ENCODE assay signal across 8 mouse cellular contexts in genomic region chr15:78172899-78173817, GRCm38 (mm10). TPM values are rescaled to one million over a fixed set of nuclear protein-coding genes. Genes with fewer than 3 reads are reported as not detected.
DNase-seq lines count a peak whose midpoint lies in the region; ATAC-seq and TF ChIP-seq lines count a peak whose summit lies in the region.

No protein-coding gene starts in this region.

- no peaks in the 10 kb centered on the region for H3K9me3 ChIP-seq in ES-Bruce4 (replicated peaks; ENCODE audit: control insufficient read depth, insufficient read depth, low read length, poor library complexity, severe bottlenecking)
- H3K9me3 ChIP-seq in forebrain, embryonic 11.5 days (ENCODE audit: control insufficient read depth, low read length) = no peaks in the 10 kb centered on the region
- H3K9me3 ChIP-seq in limb, embryonic 10.5 days (replicated peaks) = no peaks in the 10 kb centered on the region

- intact Hi-C loops in heart, postnatal 25 days (cut with DNase I) = loop anchor here (10.0 kb wide), 1 partner anchor 252 kb away; the partner anchor contains the start of gene Kctd17
- intact Hi-C loops in left cerebral cortex, postnatal 14 days (cut with DNase I) = loop anchor here (1.0 to 5.0 kb wide), 3 partner anchors 56 to 191 kb away; no protein-coding TSS in a partner anchor

- DNase-seq in heart, adult 11 months = peak; percentile 94
- no peak for DNase-seq in heart, postnatal 25 days (ENCODE audit: low spot score)
- DNase-seq in forebrain, embryonic 11.5 days (ENCODE audit: low spot score) = peak; percentile 67
- DNase-seq in limb, embryonic 10.5 days (ENCODE audit: low spot score) = no peak
- peak; percentile 33 for DNase-seq in naive thymus-derived CD4-positive, alpha-beta T cell, adult 2 months (ENCODE audit: low read depth)
- DNase-seq in right cerebral cortex, postnatal 36 days (ENCODE audit: low spot score in 2 of 2) = no peak
- DNase-seq in left cerebral cortex, postnatal 14 days (ENCODE audit: low spot score in 2 of 2) = no peak

- TF ChIP-seq POLR2A in ES-Bruce4 (IDR thresholded peaks at IDR 0.05; ENCODE audit: insufficient read depth, low read length) = no peak

- no peaks in the 10 kb centered on the region for H3K36me3 ChIP-seq in ES-Bruce4 (ENCODE audit: control insufficient read depth, insufficient read depth, low read length, poor library complexity, severe bottlenecking)
- H3K36me3 ChIP-seq in forebrain, embryonic 11.5 days (ENCODE audit: control insufficient read depth, insufficient read depth, low read length) = no peaks in the 10 kb centered on the region
- H3K36me3 ChIP-seq in limb, embryonic 10.5 days = no peaks in the 10 kb centered on the region

- peak overlapping the region; percentile 97 for H3K4me3 ChIP-seq in ES-Bruce4 (ENCODE audit: low read depth, low read length)
- H3K4me3 ChIP-seq in forebrain, embryonic 11.5 days (ENCODE audit: low read depth, low read length) = peak overlapping the region; percentile 57
- H3K4me3 ChIP-seq in limb, embryonic 10.5 days = peak overlapping the region; percentile 62

- 26% methylated on average over 26 of the region's 26 CpGs for WGBS in forebrain, embryonic 11.5 days
- 30% methylated on average over 26 of the region's 26 CpGs for WGBS in limb, embryonic 10.5 days

- H3K4me2 ChIP-seq in forebrain, embryonic 11.5 days (ENCODE audit: low read depth, low read length, severe bottlenecking) = peak overlapping the region; percentile 90

- H3K27ac ChIP-seq in ES-Bruce4 (ENCODE audit: insufficient read depth, low read length) = no peak overlapping the region
- H3K27ac ChIP-seq in forebrain, embryonic 11.5 days (ENCODE audit: low read depth, low read length) = peak overlapping the region; percentile 26; the same call in 1 of the 2 replicates
- peak overlapping the region; percentile 85 for H3K27ac ChIP-seq in limb, embryonic 10.5 days

- peak overlapping the region; percentile 51 for H3K9ac ChIP-seq in ES-Bruce4 (ENCODE audit: low read depth, poor library complexity, severe bottlenecking)
- peak overlapping the region; percentile 83 for H3K9ac ChIP-seq in forebrain, embryonic 11.5 days (ENCODE audit: low read length)

- H3K4me1 ChIP-seq in ES-Bruce4 (ENCODE audit: control insufficient read depth, insufficient read depth, low read length) = no peaks in the 10 kb centered on the region
- H3K4me1 ChIP-seq in forebrain, embryonic 11.5 days (replicated peaks; ENCODE audit: control insufficient read depth, insufficient read depth, low read length) = peaks cover 10% of the 10 kb centered on the region; the same call in 1 of the 2 replicates
- H3K4me1 ChIP-seq in limb, embryonic 10.5 days = peaks cover 33% of the 10 kb centered on the region

- no peak for TF ChIP-seq EP300 in ES-Bruce4 (IDR thresholded peaks at IDR 0.05; ENCODE audit: insufficient read depth, low read depth, low read length)

- no peak for TF ChIP-seq CTCF in ES-Bruce4 (IDR thresholded peaks at IDR 0.05; ENCODE audit: low read depth, low read length)

- no peaks in the 10 kb centered on the region for H3K27me3 ChIP-seq in ES-Bruce4 (ENCODE audit: control insufficient read depth, insufficient read depth, low read length, poor library complexity, severe bottlenecking)
- H3K27me3 ChIP-seq in forebrain, embryonic 11.5 days (ENCODE audit: control insufficient read depth, insufficient read depth, low read length) = no peaks in the 10 kb centered on the region
- no peaks in the 10 kb centered on the region for H3K27me3 ChIP-seq in limb, embryonic 10.5 days (ENCODE audit: low read depth, poor library complexity, severe bottlenecking)

- 0 out of 2 replicates have a peak, but pooled peaks have one; percentile 0 for ATAC-seq in forebrain, embryonic 11.5 days (replicated peaks; ENCODE audit: low FRiP score)

RNA-seq across cellular contexts. Expression of gene Ift27, which starts 0.7 kb away (rescaled TPM):
- 10 to 100 TPM; 10.2 to 11.2 TPM for total RNA-seq in heart, postnatal 25 days (2021)
- polyA plus RNA-seq in ES-Bruce4 (2011; ENCODE audit: insufficient read depth, insufficient read length, low read depth, missing spikeins) = 19.4 and 19.8 TPM in 2 replicates
- 142 and 145 TPM in 2 replicates for polyA plus RNA-seq in forebrain, embryonic 11.5 days (2014; fragmentation: Nextera tagmentation; extraction: Ambion mirVana)
- polyA plus RNA-seq in limb, embryonic 10.5 days (2016; fragmentation: Nextera tagmentation; extraction: Ambion mirVana) = 121 and 122 TPM in 2 replicates
- 10 to 100 TPM; 35.4 to 42.3 TPM for total RNA-seq in left cerebral cortex, postnatal 14 days (2021)

RNA-seq across cellular contexts. Expression of gene Pvalb, which starts 33.0 kb away (rescaled TPM):
- total RNA-seq in heart, postnatal 25 days (2021) = under 1 TPM; 0.64 to 0.91 TPM
- polyA plus RNA-seq in ES-Bruce4 (2011; ENCODE audit: insufficient read depth, insufficient read length, low read depth, missing spikeins) = not detected in 2 replicates
- polyA plus RNA-seq in forebrain, embryonic 11.5 days (2014; fragmentation: Nextera tagmentation; extraction: Ambion mirVana) = not detected in 2 replicates
- not detected in 2 replicates for polyA plus RNA-seq in limb, embryonic 10.5 days (2016; fragmentation: Nextera tagmentation; extraction: Ambion mirVana)
- total RNA-seq in left cerebral cortex, postnatal 14 days (2021) = 10 to 100 TPM; 39.1 to 46.5 TPM

RNA-seq across cellular contexts. Expression of gene Cacng2, which starts 53.3 kb away (rescaled TPM):
- not detected for total RNA-seq in heart, postnatal 25 days (2021)
- polyA plus RNA-seq in ES-Bruce4 (2011; ENCODE audit: insufficient read depth, insufficient read length, low read depth, missing spikeins) = not detected in 2 replicates
- polyA plus RNA-seq in forebrain, embryonic 11.5 days (2014; fragmentation: Nextera tagmentation; extraction: Ambion mirVana) = 0.56 and 0.75 TPM in 2 replicates
- polyA plus RNA-seq in limb, embryonic 10.5 days (2016; fragmentation: Nextera tagmentation; extraction: Ambion mirVana) = not detected in 2 replicates
- 10 to 100 TPM; 60.5 to 68.7 TPM for total RNA-seq in left cerebral cortex, postnatal 14 days (2021)

Comparison
In these comparisons a context has a peak if more than half of its experiments do, and no peak if none do; other contexts are left out.
1. DNase-seq: peak in heart, adult 11 months (single experiment), forebrain, embryonic 11.5 days (single experiment) and naive thymus-derived CD4-positive, alpha-beta T cell, adult 2 months (single experiment); none in heart, postnatal 25 days (single experiment), limb, embryonic 10.5 days (single experiment), right cerebral cortex, postnatal 36 days (0 of 2) and left cerebral cortex, postnatal 14 days (0 of 2).
2. Peak in every context shown above with its lines, with median percentiles within 50 percentile points of each other: H3K4me3 ChIP-seq.